Mouse (Mus musculus) heart, embryonic 16.5 days (tissue): ENCODE data around the gene 1700001C19Rik. TPM values are rescaled to one million over a fixed set of nuclear protein-coding genes. Genes with fewer than 3 reads are reported as not detected.
A peak's percentile ranks its signal among the peaks of the same experiment; 100 is the strongest.

Experiments
- ATAC-seq: fragments of 200-750 bp; cut with Nextera tagmentation; replicated peaks from 2 replicates; pipeline ENCODE4 v1.8.0; 2017; ENCODE audit warnings: moderate number of reproducible peaks; ENCODE audit not compliant: insufficient read depth, low FRiP score; ENCODE audit errors: extremely low read depth
- H3K27ac ChIP-seq: fragments of 300-500 bp; sonication (generic); 2 replicates; pipeline ENCODE4 v1.5.1; 2014; ENCODE audit warnings: mild to moderate bottlenecking, low read length, control low read depth, moderate library complexity
- H3K27me3 ChIP-seq: fragments of 300-500 bp; sonication (generic); 2 replicates; pipeline ENCODE4 v1.6.1; 2014; ENCODE audit warnings: low read length, mixed read lengths; ENCODE audit not compliant: control insufficient read depth, insufficient read depth
- H3K36me3 ChIP-seq: fragments of 300-500 bp; sonication (generic); 2 replicates; pipeline ENCODE4 v1.6.1; 2014; ENCODE audit not compliant: control insufficient read depth, insufficient read depth
- H3K4me1 ChIP-seq: fragments of 300-500 bp; sonication (generic); 2 replicates; pipeline ENCODE4 v1.6.1; 2014; ENCODE audit warnings: low read length, mixed read lengths; ENCODE audit not compliant: control insufficient read depth, insufficient read depth
- H3K4me2 ChIP-seq: fragments of 300-500 bp; sonication (generic); 2 replicates; pipeline ENCODE4 v1.6.1; 2014; ENCODE audit warnings: low read depth, mild to moderate bottlenecking, control low read depth, low read length
- H3K4me3 ChIP-seq: fragments of 300-500 bp; sonication (generic); 2 replicates; pipeline ENCODE4 v1.5.1; 2014; ENCODE audit warnings: mild to moderate bottlenecking, control low read depth, low read length
- H3K9ac ChIP-seq: fragments of 300-500 bp; sonication (generic); 2 replicates; pipeline ENCODE4 v1.6.1; 2014; ENCODE audit warnings: low read length, control low read depth
- H3K9me3 ChIP-seq: fragments of 300-500 bp; sonication (generic); replicated peaks from 2 replicates; pipeline ENCODE4 v1.6.1; 2016; ENCODE audit warnings: low read length; ENCODE audit not compliant: control insufficient read depth
- WGBS: fragments of 180-500 bp; shearing (Covaris S2); extraction: QIAGEN DNeasy Blood & Tissue Kit; methylation state at CpG from one replicate; pipeline ENCODE4 v1.1.7; 2014; 5-methylcytosine and 5-hydroxymethylcytosine counted together
- polyA plus RNA-seq: library from polyadenylated mRNA; unstranded; fragments of >200 nt; fragmentation: Nextera tagmentation; extraction: Ambion mirVana; gene quantifications from 2 replicates; pipeline ENCODE4 v1.2.1, GENCODE M21; 2015

The 1700001C19Rik gene
- polyA plus RNA-seq, result 0.57 and 0.64 TPM in 2 replicates

GRCm38 (mm10) chr17:47436907-47437547 is at the start of gene 1700001C19Rik:
TSS of gene 1700001C19Rik (minus strand) at chr17:47437376.
- Histone ChIP-seq H3K36me3 (no peaks in the 10 kb centered on the region), H3K9me3 (no peaks in the 10 kb centered on the region), H3K4me3 (peak within 1 kb of the TSS; percentile 66), H3K9ac (peak within 1 kb of the TSS; percentile 80), H3K27me3 (no peaks in the 10 kb centered on the region), H3K4me1 (peaks cover 24% of the 10 kb centered on the region), H3K4me2 (peak within 1 kb of the TSS; percentile 93), H3K27ac (no peak within 1 kb of the TSS)
- 5% methylated on average over 24 of the region's 25 CpGs for WGBS
- ATAC-seq, result no peak

- ATAC-seq, result no peak
- Histone ChIP-seq H3K4me3 (no peak overlapping the region), H3K4me1 (peaks cover 16% of the 10 kb centered on the region), H3K4me2 (no peak overlapping the region), H3K9me3 (no peaks in the 10 kb centered on the region), H3K27ac (no peak overlapping the region), H3K9ac (no peak overlapping the region), H3K36me3 (peaks cover 20% of the 10 kb centered on the region), H3K27me3 (no peaks in the 10 kb centered on the region)
- 54% methylated on average over 3 of the region's 3 CpGs for WGBS
Observed at GRCm38 (mm10) chr17:47485791-47486190, 48.6 kb upstream of the 1700001C19Rik start.

- WGBS, result 9% methylated on average over 3 of the region's 3 CpGs
Observed at GRCm38 (mm10) chr17:47484993-47485392, 47.8 kb upstream of the 1700001C19Rik start.

GRCm38 (mm10) chr17:47484241-47484921 is 47.2 kb upstream of the 1700001C19Rik start:
- peak overlapping the region; percentile 21; the same call in 1 of the 2 replicates for H3K27ac ChIP-seq
- ATAC-seq, result peak; percentile 49
- no peaks in the 10 kb centered on the region for H3K27me3 ChIP-seq
- 47% methylated on average over 1 of the region's 1 CpGs for WGBS
- H3K4me2 ChIP-seq, result no peak overlapping the region
- H3K36me3 ChIP-seq, result peaks cover 9% of the 10 kb centered on the region; the same call in 1 of the 2 replicates
- peaks cover 20% of the 10 kb centered on the region for H3K4me1 ChIP-seq
- no peaks in the 10 kb centered on the region for H3K9me3 ChIP-seq
- peak overlapping the region; percentile 10; the same call in 1 of the 2 replicates for H3K9ac ChIP-seq
- H3K4me3 ChIP-seq, result no peak overlapping the region

More at GRCm38 (mm10) chr17:47484993-47485392, 47.8 kb upstream of the 1700001C19Rik start:
- no peak overlapping the region for H3K4me2 ChIP-seq
- H3K9ac ChIP-seq, result peak overlapping the region; percentile 10; the same call in 1 of the 2 replicates
- ATAC-seq, result no peak
- H3K27me3 ChIP-seq, result no peaks in the 10 kb centered on the region
- peak overlapping the region; percentile 21; the same call in 1 of the 2 replicates for H3K27ac ChIP-seq
- H3K4me1 ChIP-seq, result peaks cover 16% of the 10 kb centered on the region
- no peak overlapping the region for H3K4me3 ChIP-seq
- H3K36me3 ChIP-seq, result peaks cover 14% of the 10 kb centered on the region
- no peaks in the 10 kb centered on the region for H3K9me3 ChIP-seq

- Histone ChIP-seq H3K9me3 (no peaks in the 10 kb centered on the region), H3K36me3 (no peaks in the 10 kb centered on the region), H3K4me3 (no peak overlapping the region), H3K4me1 (peaks cover 20% of the 10 kb centered on the region), H3K27ac (no peak overlapping the region), H3K27me3 (no peaks in the 10 kb centered on the region), H3K9ac (no peak overlapping the region), H3K4me2 (no peak overlapping the region)
- 51% methylated on average over 2 of the region's 2 CpGs for WGBS
- ATAC-seq, result no peak
Observed at GRCm38 (mm10) chr17:47482401-47482800, 45.2 kb upstream of the 1700001C19Rik start.

- no peaks in the 10 kb centered on the region for H3K36me3 ChIP-seq
- no peak for ATAC-seq
- H3K9ac ChIP-seq, result no peak overlapping the region
- no peak overlapping the region for H3K4me3 ChIP-seq
- no peak overlapping the region for H3K4me2 ChIP-seq
- peaks cover 9% of the 10 kb centered on the region for H3K4me1 ChIP-seq
- no peak overlapping the region for H3K27ac ChIP-seq
- WGBS, result 16% methylated on average over 3 of the region's 3 CpGs
- no peaks in the 10 kb centered on the region for H3K27me3 ChIP-seq
- H3K9me3 ChIP-seq, result no peaks in the 10 kb centered on the region
Observed at GRCm38 (mm10) chr17:47479887-47480286, 42.7 kb upstream of the 1700001C19Rik start.

GRCm38 (mm10) chr17:47475714-47476113 is 38.5 kb upstream of the 1700001C19Rik start:
- no peak for ATAC-seq
- WGBS, result 60% methylated on average over 3 of the region's 3 CpGs
- no peak overlapping the region for H3K4me3 ChIP-seq

GRCm38 (mm10) chr17:47475181-47475580 is 38.0 kb upstream of the 1700001C19Rik start:
- no peak for ATAC-seq

More at GRCm38 (mm10) chr17:47475714-47476113, 38.5 kb upstream of the 1700001C19Rik start:
- no peaks in the 10 kb centered on the region for H3K9me3 ChIP-seq
- H3K4me2 ChIP-seq, result no peak overlapping the region
- no peak overlapping the region for H3K27ac ChIP-seq
- H3K27me3 ChIP-seq, result no peaks in the 10 kb centered on the region
- H3K36me3 ChIP-seq, result no peaks in the 10 kb centered on the region
- H3K9ac ChIP-seq, result no peak overlapping the region
- H3K4me1 ChIP-seq, result peaks cover 8% of the 10 kb centered on the region

GRCm38 (mm10) chr17:47474250-47474649 is 37.1 kb upstream of the 1700001C19Rik start:
- WGBS, result 80% methylated on average over 4 of the region's 4 CpGs

More at GRCm38 (mm10) chr17:47475181-47475580, 38.0 kb upstream of the 1700001C19Rik start:
- Histone ChIP-seq H3K4me1 (peaks cover 8% of the 10 kb centered on the region), H3K27ac (no peak overlapping the region), H3K4me3 (no peak overlapping the region), H3K36me3 (no peaks in the 10 kb centered on the region), H3K9me3 (no peaks in the 10 kb centered on the region), H3K4me2 (no peak overlapping the region), H3K27me3 (no peaks in the 10 kb centered on the region), H3K9ac (no peak overlapping the region)
- WGBS, result 85% methylated on average over 4 of the region's 4 CpGs

More at GRCm38 (mm10) chr17:47474250-47474649, 37.1 kb upstream of the 1700001C19Rik start:
- no peak overlapping the region for H3K4me3 ChIP-seq
- no peaks in the 10 kb centered on the region for H3K36me3 ChIP-seq
- H3K27ac ChIP-seq, result no peak overlapping the region
- H3K27me3 ChIP-seq, result no peaks in the 10 kb centered on the region
- H3K9ac ChIP-seq, result no peak overlapping the region
- no peak overlapping the region for H3K4me2 ChIP-seq
- H3K9me3 ChIP-seq, result no peaks in the 10 kb centered on the region
- peaks cover 5% of the 10 kb centered on the region for H3K4me1 ChIP-seq
- no peak for ATAC-seq
